Mouse (Mus musculus): ENCODE measurements around the gene Slc26a6. TPM values are rescaled to one million over a fixed set of nuclear protein-coding genes. Genes with fewer than 3 reads are reported as not detected.

Slc26a6 gene
- polyA plus RNA-seq (2014; fragmentation: Nextera tagmentation; extraction: Ambion mirVana): 14.5 and 15.5 TPM in 2 replicates

DNA sequence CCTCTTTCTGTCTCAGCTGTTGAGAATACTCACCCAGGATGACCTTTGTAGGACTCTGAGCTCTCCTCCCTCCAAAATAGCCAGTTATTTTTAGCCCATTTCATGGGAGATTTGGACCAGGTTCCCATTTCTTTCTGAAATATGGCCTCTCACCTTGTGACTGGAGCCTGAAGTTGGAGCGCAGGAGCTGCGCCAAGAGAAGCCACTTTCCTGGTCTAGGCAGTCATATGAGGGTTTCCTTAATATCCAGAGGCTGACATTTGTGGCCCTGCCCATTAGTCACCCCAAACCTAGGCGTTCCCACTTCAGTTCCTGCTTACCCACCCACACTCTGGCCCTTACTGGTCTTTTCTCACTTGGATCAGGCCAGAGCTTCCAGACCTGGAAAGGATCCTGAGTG lies at the start of gene Slc26a6:
Gene Slc26a6, plus strand, starts transcription at position 308 of the 400 bp plus-strand sequence.
- Histone ChIP-seq H3K36me3 (replicated peaks; ENCODE audit: control insufficient read depth, insufficient read depth, low read depth, low read length) (no peaks in the 10 kb centered on the region), H3K4me2 (ENCODE audit: low read depth, low read length) (peak within 1 kb of the TSS; percentile 87), H3K27ac (replicated peaks; ENCODE audit: low read depth, low read length) (peak within 1 kb of the TSS; percentile 47; the same call in 1 of the 2 replicates), H3K27me3 (ENCODE audit: control insufficient read depth, insufficient read depth, low read length) (no peaks in the 10 kb centered on the region), H3K4me1 (ENCODE audit: control insufficient read depth, insufficient read depth, low read length) (peaks cover 3% of the 10 kb centered on the region; the same call in 1 of the 2 replicates), H3K4me3 (ENCODE audit: low read depth, low read length) (peak within 1 kb of the TSS; percentile 81), H3K9me3 (replicated peaks; ENCODE audit: control insufficient read depth, low read length) (no peaks in the 10 kb centered on the region), H3K9ac (replicated peaks; ENCODE audit: low read length) (peak within 1 kb of the TSS; percentile 77)
- WGBS: 93% methylated on average over 3 of the region's 3 CpGs
- ATAC-seq (replicated peaks; ENCODE audit: insufficient number of reproducible peaks, low FRiP score, low TSS enrichment, low read depth) (no peak), DNase-seq (ENCODE audit: low spot score) (no peak)

GRCm38 (mm10) chr9:108805768-108806167 lies 47.3 kb upstream of the Slc26a6 start:
- H3K27me3 ChIP-seq (ENCODE audit: control insufficient read depth, insufficient read depth, low read length): no peaks in the 10 kb centered on the region
- WGBS: 93% methylated on average over 8 of the region's 8 CpGs
- no peak for DNase-seq (ENCODE audit: low spot score)

GRCm38 (mm10) chr9:108806379-108806778 lies 46.7 kb upstream of the Slc26a6 start:
- H3K9ac ChIP-seq (replicated peaks; ENCODE audit: low read length): no peak overlapping the region
- peaks cover 7% of the 10 kb centered on the region for H3K36me3 ChIP-seq (replicated peaks; ENCODE audit: control insufficient read depth, insufficient read depth, low read depth, low read length)
- ATAC-seq (replicated peaks; ENCODE audit: insufficient number of reproducible peaks, low FRiP score, low TSS enrichment, low read depth): no peak
- peaks cover 4% of the 10 kb centered on the region; the same call in 1 of the 2 replicates for H3K4me1 ChIP-seq (ENCODE audit: control insufficient read depth, insufficient read depth, low read length)
- H3K4me2 ChIP-seq (ENCODE audit: low read depth, low read length): no peak overlapping the region
- H3K9me3 ChIP-seq (replicated peaks; ENCODE audit: control insufficient read depth, low read length): no peaks in the 10 kb centered on the region
- H3K27me3 ChIP-seq (ENCODE audit: control insufficient read depth, insufficient read depth, low read length): no peaks in the 10 kb centered on the region
- no peak overlapping the region for H3K4me3 ChIP-seq (ENCODE audit: low read depth, low read length)
- H3K27ac ChIP-seq (replicated peaks; ENCODE audit: low read depth, low read length): no peak overlapping the region
- no peak for DNase-seq (ENCODE audit: low spot score)

More at GRCm38 (mm10) chr9:108805768-108806167, 47.3 kb upstream of the Slc26a6 start:
- peaks cover 7% of the 10 kb centered on the region for H3K36me3 ChIP-seq (replicated peaks; ENCODE audit: control insufficient read depth, insufficient read depth, low read depth, low read length)
- ATAC-seq (replicated peaks; ENCODE audit: insufficient number of reproducible peaks, low FRiP score, low TSS enrichment, low read depth): no peak
- no peak overlapping the region for H3K27ac ChIP-seq (replicated peaks; ENCODE audit: low read depth, low read length)
- H3K9ac ChIP-seq (replicated peaks; ENCODE audit: low read length): no peak overlapping the region
- H3K9me3 ChIP-seq (replicated peaks; ENCODE audit: control insufficient read depth, low read length): no peaks in the 10 kb centered on the region
- H3K4me2 ChIP-seq (ENCODE audit: low read depth, low read length): no peak overlapping the region
- no peak overlapping the region for H3K4me3 ChIP-seq (ENCODE audit: low read depth, low read length)
- H3K4me1 ChIP-seq (ENCODE audit: control insufficient read depth, insufficient read depth, low read length): peaks cover 4% of the 10 kb centered on the region; the same call in 1 of the 2 replicates

GRCm38 (mm10) chr9:108806831-108807230 lies 46.3 kb upstream of the Slc26a6 start:
- ATAC-seq (replicated peaks; ENCODE audit: insufficient number of reproducible peaks, low FRiP score, low TSS enrichment, low read depth) (no peak), DNase-seq (ENCODE audit: low spot score) (no peak)
- Histone ChIP-seq H3K36me3 (replicated peaks; ENCODE audit: control insufficient read depth, insufficient read depth, low read depth, low read length) (peaks cover 7% of the 10 kb centered on the region), H3K4me2 (ENCODE audit: low read depth, low read length) (no peak overlapping the region), H3K27ac (replicated peaks; ENCODE audit: low read depth, low read length) (no peak overlapping the region), H3K9me3 (replicated peaks; ENCODE audit: control insufficient read depth, low read length) (no peaks in the 10 kb centered on the region), H3K4me1 (ENCODE audit: control insufficient read depth, insufficient read depth, low read length) (peaks cover 4% of the 10 kb centered on the region; the same call in 1 of the 2 replicates), H3K4me3 (ENCODE audit: low read depth, low read length) (no peak overlapping the region), H3K27me3 (ENCODE audit: control insufficient read depth, insufficient read depth, low read length) (no peaks in the 10 kb centered on the region), H3K9ac (replicated peaks; ENCODE audit: low read length) (no peak overlapping the region)
- WGBS: 93% methylated on average over 1 of the region's 1 CpGs

GRCm38 (mm10) chr9:108807674-108808073 lies 45.4 kb upstream of the Slc26a6 start:
- 64% methylated on average over 5 of the region's 5 CpGs for WGBS
- Histone ChIP-seq H3K4me2 (ENCODE audit: low read depth, low read length) (no peak overlapping the region), H3K4me3 (ENCODE audit: low read depth, low read length) (no peak overlapping the region), H3K36me3 (replicated peaks; ENCODE audit: control insufficient read depth, insufficient read depth, low read depth, low read length) (peaks cover 7% of the 10 kb centered on the region), H3K4me1 (ENCODE audit: control insufficient read depth, insufficient read depth, low read length) (peaks cover 4% of the 10 kb centered on the region; the same call in 1 of the 2 replicates), H3K9ac (replicated peaks; ENCODE audit: low read length) (no peak overlapping the region), H3K27ac (replicated peaks; ENCODE audit: low read depth, low read length) (no peak overlapping the region), H3K9me3 (replicated peaks; ENCODE audit: control insufficient read depth, low read length) (no peaks in the 10 kb centered on the region), H3K27me3 (ENCODE audit: control insufficient read depth, insufficient read depth, low read length) (no peaks in the 10 kb centered on the region)
- ATAC-seq (replicated peaks; ENCODE audit: insufficient number of reproducible peaks, low FRiP score, low TSS enrichment, low read depth) (no peak; the same call in 1 of the 2 replicates), DNase-seq (ENCODE audit: low spot score) (no peak)

DNA sequence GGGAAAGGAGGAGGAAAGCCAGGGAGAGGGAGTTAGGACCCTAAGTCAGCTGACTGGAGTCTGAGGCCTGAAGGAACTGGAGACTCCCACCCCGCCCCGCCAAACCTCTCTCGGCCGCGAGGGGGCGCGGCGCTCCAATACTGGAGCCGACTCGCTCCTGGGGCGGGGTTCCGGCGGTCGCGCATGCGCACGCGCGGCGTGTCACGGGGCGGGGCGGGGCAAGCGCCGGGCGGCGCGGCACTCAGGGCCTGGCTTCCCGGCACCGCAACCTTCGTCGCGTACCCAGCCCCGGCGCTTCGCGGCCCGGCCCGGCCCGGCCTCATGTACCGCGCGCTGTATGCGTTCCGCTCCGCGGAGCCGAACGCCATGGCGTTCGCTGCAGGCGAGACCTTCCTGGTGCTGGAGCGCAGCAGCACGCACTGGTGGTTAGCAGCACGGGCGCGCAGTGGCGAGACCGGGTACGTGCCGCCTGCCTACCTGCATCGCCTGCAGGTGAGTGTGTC lies 44.9 kb upstream of the Slc26a6 start, which contains the start of gene Nckipsd:
Gene Nckipsd, plus strand, starts transcription at position 206 of the 503 bp plus-strand sequence.
- peaks cover 7% of the 10 kb centered on the region for H3K36me3 ChIP-seq (replicated peaks; ENCODE audit: control insufficient read depth, insufficient read depth, low read depth, low read length)

DNA sequence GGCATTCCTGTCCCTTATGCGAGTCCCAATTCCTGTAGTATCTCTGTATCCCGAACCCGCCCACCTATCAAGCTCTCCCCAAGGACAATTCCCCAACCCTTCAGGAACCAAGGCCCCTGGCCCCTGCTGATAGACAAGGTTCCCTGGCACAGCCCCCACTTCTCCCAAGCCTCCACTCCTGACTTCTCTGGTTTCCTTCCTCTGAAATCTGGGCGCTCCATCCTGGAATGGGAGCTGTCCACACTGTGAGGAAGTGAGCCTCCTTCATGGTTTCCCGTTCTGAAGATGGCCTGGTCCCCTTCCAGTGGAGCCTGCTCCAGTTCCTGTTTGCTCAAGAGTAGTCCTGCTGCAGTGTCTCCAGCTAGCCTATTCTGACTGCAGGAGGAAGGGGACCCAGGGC lies 43.9 kb upstream of the Slc26a6 start:
- WGBS: 56% methylated on average over 5 of the region's 5 CpGs
- H3K4me3 ChIP-seq (ENCODE audit: low read depth, low read length): no peak overlapping the region
- H3K27ac ChIP-seq (replicated peaks; ENCODE audit: low read depth, low read length): no peak overlapping the region
- ATAC-seq (replicated peaks; ENCODE audit: insufficient number of reproducible peaks, low FRiP score, low TSS enrichment, low read depth): no peak
- no peaks in the 10 kb centered on the region for H3K27me3 ChIP-seq (ENCODE audit: control insufficient read depth, insufficient read depth, low read length)
- H3K4me1 ChIP-seq (ENCODE audit: control insufficient read depth, insufficient read depth, low read length): peaks cover 4% of the 10 kb centered on the region; the same call in 1 of the 2 replicates
- no peak for DNase-seq (ENCODE audit: low spot score)
- peak overlapping the region; percentile 84 for H3K4me2 ChIP-seq (ENCODE audit: low read depth, low read length)
- no peaks in the 10 kb centered on the region for H3K9me3 ChIP-seq (replicated peaks; ENCODE audit: control insufficient read depth, low read length)
- H3K36me3 ChIP-seq (replicated peaks; ENCODE audit: control insufficient read depth, insufficient read depth, low read depth, low read length): peaks cover 3% of the 10 kb centered on the region; the same call in 1 of the 2 replicates
- H3K9ac ChIP-seq (replicated peaks; ENCODE audit: low read length): peak overlapping the region; percentile 89; the same call in 1 of the 2 replicates

More for the DNA sequence above, 44.9 kb upstream of the Slc26a6 start, which contains the start of gene Nckipsd:
- no peaks in the 10 kb centered on the region for H3K27me3 ChIP-seq (ENCODE audit: control insufficient read depth, insufficient read depth, low read length)
- WGBS: 0% methylated on average over 61 of the region's 62 CpGs
- H3K4me2 ChIP-seq (ENCODE audit: low read depth, low read length): peak within 1 kb of the TSS; percentile 84
- ATAC-seq (replicated peaks; ENCODE audit: insufficient number of reproducible peaks, low FRiP score, low TSS enrichment, low read depth) (peak; percentile 81), DNase-seq (ENCODE audit: low spot score) (peak; percentile 97)
- peak within 1 kb of the TSS; percentile 75 for H3K4me3 ChIP-seq (ENCODE audit: low read depth, low read length)
- H3K9me3 ChIP-seq (replicated peaks; ENCODE audit: control insufficient read depth, low read length): no peaks in the 10 kb centered on the region
- H3K9ac ChIP-seq (replicated peaks; ENCODE audit: low read length): peak within 1 kb of the TSS; percentile 89
- no peak within 1 kb of the TSS for H3K27ac ChIP-seq (replicated peaks; ENCODE audit: low read depth, low read length)
- H3K4me1 ChIP-seq (ENCODE audit: control insufficient read depth, insufficient read depth, low read length): peaks cover 4% of the 10 kb centered on the region; the same call in 1 of the 2 replicates

DNA sequence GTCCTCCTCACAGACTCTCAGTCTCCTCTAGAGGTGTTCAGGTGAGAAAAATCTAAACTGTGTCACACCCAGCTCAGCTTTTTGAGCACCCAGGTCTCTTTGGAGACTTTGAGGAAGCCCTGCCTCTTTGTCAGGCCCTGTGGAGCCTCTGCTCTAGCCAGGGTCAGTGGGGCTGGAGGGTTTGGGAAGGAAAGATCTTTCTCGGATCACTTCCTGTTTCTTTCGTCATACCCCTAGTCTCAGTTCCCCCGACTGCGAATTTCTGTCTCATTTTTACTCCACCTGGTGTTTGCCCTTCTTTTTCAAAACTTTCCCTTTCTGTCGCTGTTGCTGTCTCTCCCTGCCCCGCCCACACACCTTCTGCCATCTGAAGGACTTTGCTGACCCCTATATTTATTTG lies 43.4 kb upstream of the Slc26a6 start:
- H3K27me3 ChIP-seq (ENCODE audit: control insufficient read depth, insufficient read depth, low read length): no peaks in the 10 kb centered on the region
- no peak overlapping the region for H3K27ac ChIP-seq (replicated peaks; ENCODE audit: low read depth, low read length)
- H3K4me1 ChIP-seq (ENCODE audit: control insufficient read depth, insufficient read depth, low read length): peaks cover 4% of the 10 kb centered on the region; the same call in 1 of the 2 replicates
- no peak overlapping the region for H3K4me3 ChIP-seq (ENCODE audit: low read depth, low read length)
- H3K4me2 ChIP-seq (ENCODE audit: low read depth, low read length): no peak overlapping the region
- peaks cover 3% of the 10 kb centered on the region; the same call in 1 of the 2 replicates for H3K36me3 ChIP-seq (replicated peaks; ENCODE audit: control insufficient read depth, insufficient read depth, low read depth, low read length)
- ATAC-seq (replicated peaks; ENCODE audit: insufficient number of reproducible peaks, low FRiP score, low TSS enrichment, low read depth): no peak
- 83% methylated on average over 6 of the region's 6 CpGs for WGBS
- no peak overlapping the region for H3K9ac ChIP-seq (replicated peaks; ENCODE audit: low read length)
- no peaks in the 10 kb centered on the region for H3K9me3 ChIP-seq (replicated peaks; ENCODE audit: control insufficient read depth, low read length)
- DNase-seq (ENCODE audit: low spot score): no peak
